Mouse (Mus musculus): ENCODE measurements around the gene Ccdc6.

- TF ChIP-seq MAX (IDR thresholded peaks at IDR 0.05; ENCODE audit: low read depth) (no peak), MYOD1 (IDR thresholded peaks at IDR 0.05; ENCODE audit: control insufficient read depth in 1 of 3, insufficient read length in 2 of 3, low read depth in 2 of 3) (no peak), POLR2A (IDR thresholded peaks at IDR 0.05; ENCODE audit: insufficient read length, low read depth) (no peak), E2F4 (IDR thresholded peaks at IDR 0.05; ENCODE audit: insufficient read depth) (no peak), CEBPB (IDR thresholded peaks at IDR 0.05; ENCODE audit: insufficient read depth, poor library complexity, severe bottlenecking) (no peak), USF1 (IDR thresholded peaks at IDR 0.05; ENCODE audit: low read depth) (no peak), TCF12 (IDR thresholded peaks at IDR 0.05; ENCODE audit: insufficient read depth, poor library complexity, severe bottlenecking) (no peak), REST (IDR thresholded peaks at IDR 0.05; ENCODE audit: insufficient read depth, insufficient read length) (no peak), MYOG (IDR thresholded peaks at IDR 0.05; ENCODE audit: control insufficient read depth in 1 of 3, insufficient read depth in 1 of 3, insufficient read length in 2 of 3, low read depth in 2 of 3) (no peak), POLR2AphosphoS2 (IDR thresholded peaks at IDR 0.05; ENCODE audit: insufficient read length, low read depth) (no peak)
Observed at GRCm38 (mm10) chr10:70102086-70102485, 5.2 kb downstream of the Ccdc6 start.
